Mouse (Mus musculus) natural killer cell, adult 2 months (primary cell): ENCODE data around the gene Pcgf6.

ENCODE experiments used
- DNase-seq, 2 experiments: peaks; one replicate each; pipeline ENCODE4 v3.0.0; 2022; ENCODE audit warnings: low spot score in 2 of 2

Pcgf6 gene

GRCm38 (mm10) chr19:47050271-47051032, at the start of gene Pcgf6:
Pcgf6 (minus strand) TSS chr19:47050906.
- peak; percentile 61 to 79 for DNase-seq

GRCm38 (mm10) chr19:47090550-47091156, 39.9 kb upstream of the Pcgf6 start, which contains the start of the genes Usmg5 and Pdcd11:
Usmg5 (minus strand) TSS chr19:47090647.
Pdcd11 (plus strand) TSS chr19:47090768.
- DNase-seq: peak; percentile 93 to 94

- peak; percentile 4 to 10 for DNase-seq
These were observed 39.2 kb upstream of the Pcgf6 start for GRCm38 (mm10) chr19:47089718-47090525.

GRCm38 (mm10) chr19:47088226-47088625, 37.5 kb upstream of the Pcgf6 start:
- no peak for DNase-seq

GRCm38 (mm10) chr19:47067924-47068611, 17.4 kb upstream of the Pcgf6 start:
- peak; percentile 76 to 80 for DNase-seq

GRCm38 (mm10) chr19:47067096-47067882, 16.6 kb upstream of the Pcgf6 start, which contains the start of gene Taf5:
Taf5 (plus strand) TSS chr19:47067746.
- peak; percentile 96 to 97 for DNase-seq

GRCm38 (mm10) chr19:47065860-47066259, 15.2 kb upstream of the Pcgf6 start:
- no peak for DNase-seq

- DNase-seq: no peak
These were observed 7.0 kb upstream of the Pcgf6 start for GRCm38 (mm10) chr19:47057684-47058083.

GRCm38 (mm10) chr19:47053471-47053870, 2.8 kb upstream of the Pcgf6 start:
- DNase-seq: no peak

- no peak for DNase-seq
These were observed 2.2 kb upstream of the Pcgf6 start for GRCm38 (mm10) chr19:47052927-47053326.

- no peak for DNase-seq
These were observed 866 bp downstream of the Pcgf6 start for GRCm38 (mm10) chr19:47049840-47050239.

GRCm38 (mm10) chr19:47049061-47049460, 1.6 kb downstream of the Pcgf6 start:
- DNase-seq: no peak

GRCm38 (mm10) chr19:47047236-47047833, 3.4 kb downstream of the Pcgf6 start:
- no peak for DNase-seq

- no peak for DNase-seq
These were observed 4.4 kb downstream of the Pcgf6 start for GRCm38 (mm10) chr19:47046343-47046742.

- no peak for DNase-seq
These were observed 7.1 kb downstream of the Pcgf6 start for GRCm38 (mm10) chr19:47043608-47044007.

GRCm38 (mm10) chr19:47040720-47041473, 9.8 kb downstream of the Pcgf6 start:
- DNase-seq: no peak

- DNase-seq: no peak
These were observed 14.1 kb downstream of the Pcgf6 start for GRCm38 (mm10) chr19:47036596-47036995.

GRCm38 (mm10) chr19:47034916-47035315, 15.8 kb downstream of the Pcgf6 start:
- no peak for DNase-seq

- no peak for DNase-seq
These were observed 18.9 kb downstream of the Pcgf6 start for GRCm38 (mm10) chr19:47031770-47032169.

GRCm38 (mm10) chr19:47029796-47030195, 20.9 kb downstream of the Pcgf6 start:
- DNase-seq: no peak
